Mouse (Mus musculus) urinary bladder, postnatal 36 days (tissue): ENCODE results near the gene Hmgcl.
"Not testable (repeated sequence)": the region's sequence is repeated elsewhere in the genome, so short reads cannot be mapped to it uniquely, and the experiment has no call there.

Source experiments
- DNase-seq, 2 experiments: peaks; one replicate each; pipeline ENCODE4 v3.0.0; 2022; ENCODE audit warnings: low spot score in 2 of 2, mixed read lengths in 1 of 2

Gene Hmgcl

DNA sequence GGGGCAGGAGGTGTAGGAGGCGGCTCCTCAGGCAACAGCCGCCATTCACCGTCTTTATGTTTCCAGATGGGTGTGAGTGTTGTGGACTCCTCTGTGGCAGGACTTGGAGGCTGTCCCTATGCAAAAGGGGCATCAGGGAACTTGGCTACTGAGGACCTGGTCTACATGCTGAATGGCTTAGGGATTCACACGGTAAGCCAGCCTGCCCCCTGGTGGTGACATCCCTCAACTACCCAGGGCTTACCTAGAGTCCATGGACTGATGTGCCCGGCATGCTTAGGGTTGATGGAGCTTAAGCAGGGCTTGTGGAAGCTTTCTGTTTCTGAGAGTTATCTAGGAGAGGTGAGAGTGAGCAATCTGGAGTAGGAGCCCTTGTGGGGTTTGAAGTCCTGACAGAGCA lies 14.5 kb downstream of the Hmgcl start:
- peak; percentile 70 to 83 for DNase-seq

DNA sequence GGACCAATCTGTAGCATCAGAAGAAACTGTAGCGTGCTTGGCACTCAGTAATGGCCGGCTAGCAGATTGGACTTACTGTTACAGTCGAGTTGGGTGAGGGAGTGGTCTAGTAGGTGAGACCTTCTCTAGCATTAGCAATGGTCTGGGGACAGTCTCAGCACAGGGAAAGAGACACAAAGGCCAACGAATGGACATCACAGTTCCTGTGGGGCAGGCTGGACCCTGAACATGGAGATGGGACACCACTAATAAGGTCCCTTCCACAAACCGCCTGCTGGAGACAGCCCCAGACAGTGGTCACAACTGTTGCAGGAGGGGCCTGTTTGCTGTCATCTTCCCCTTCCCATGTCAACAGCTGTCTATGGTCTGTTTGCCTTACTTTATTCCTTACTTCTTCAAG lies 15.5 kb downstream of the Hmgcl start:
- no peak for DNase-seq

DNA sequence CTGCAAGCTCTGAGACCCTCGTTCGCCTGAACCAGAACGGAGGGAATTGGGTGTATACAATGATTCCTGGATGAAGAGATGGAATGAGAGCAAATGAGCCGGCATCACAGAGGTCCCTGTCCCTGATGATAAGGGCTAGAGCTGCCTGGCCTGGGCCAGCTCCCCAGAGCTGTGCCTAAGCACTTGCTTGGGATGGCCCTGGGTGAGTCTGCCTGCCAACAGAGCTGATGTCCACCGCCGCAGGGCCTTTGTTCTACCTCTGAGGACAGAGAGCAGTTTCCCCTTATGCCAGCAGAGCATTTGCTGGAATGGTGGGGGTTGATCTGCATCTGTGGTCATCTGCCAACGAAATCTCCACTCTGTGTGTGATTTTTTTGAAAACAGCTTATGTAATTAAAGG lies 15.9 kb downstream of the Hmgcl start:
- DNase-seq, result no peak

DNA sequence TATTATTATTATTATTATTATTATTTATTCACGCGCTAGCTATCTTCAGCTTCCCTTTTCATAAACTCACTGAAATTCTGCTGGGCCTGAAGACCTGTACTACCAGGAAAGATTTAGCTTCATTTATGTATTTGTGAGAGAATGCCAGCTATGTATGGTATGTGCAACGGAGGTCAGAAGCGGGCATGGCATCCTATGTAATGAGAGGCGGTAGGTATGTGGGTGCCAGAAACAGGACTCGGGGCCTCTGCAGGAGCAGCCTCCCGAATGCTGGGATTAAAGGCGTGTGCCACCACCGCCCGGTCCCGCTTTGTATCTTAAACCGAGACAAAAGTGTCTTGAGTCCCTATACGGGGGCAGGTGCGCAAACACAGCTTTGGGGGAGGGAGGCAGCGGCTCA lies 16.7 kb downstream of the Hmgcl start:
- no peak for DNase-seq

DNA sequence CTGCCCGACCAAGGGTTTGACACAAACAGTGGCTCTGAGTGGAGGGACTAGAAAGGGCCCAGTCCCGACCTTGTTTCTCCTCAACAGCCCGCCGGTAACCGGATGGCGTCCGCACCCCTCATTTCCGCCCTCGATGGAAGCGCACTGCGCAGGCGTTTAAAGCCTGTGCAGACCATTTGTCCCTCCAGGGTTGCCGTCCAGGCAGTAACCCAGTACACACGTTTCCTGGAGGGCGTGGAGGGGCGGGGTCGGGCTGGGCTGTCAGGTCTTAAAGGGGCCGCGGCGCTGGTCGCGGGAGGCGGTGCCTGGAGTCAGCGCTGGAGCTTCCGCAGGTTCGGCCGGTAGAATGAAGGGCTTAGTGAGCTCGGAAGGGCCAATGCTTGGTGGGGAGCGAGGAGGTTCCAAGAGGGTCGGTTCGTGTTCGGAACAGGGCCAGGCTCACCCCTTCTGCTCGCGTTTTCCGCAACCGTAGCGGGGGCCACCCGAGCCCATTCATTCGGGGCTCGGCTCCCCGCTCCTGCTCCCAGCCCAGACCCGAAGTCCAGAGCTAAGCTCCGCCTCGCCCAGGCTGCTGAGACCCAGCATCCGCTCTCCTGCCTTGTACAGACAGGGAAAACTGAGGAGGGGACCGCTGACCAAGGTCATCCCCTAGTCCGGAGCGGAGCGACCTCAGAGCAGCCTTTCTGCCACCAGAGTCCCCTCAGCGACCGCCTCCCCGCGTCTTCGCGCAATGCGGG lies 17.4 kb downstream of the Hmgcl start, which contains the start of gene Gale:
TSS of gene Gale (plus strand) at position 271 of the 737 bp plus-strand sequence.
- DNase-seq, result peak; percentile 87 to 94

DNA sequence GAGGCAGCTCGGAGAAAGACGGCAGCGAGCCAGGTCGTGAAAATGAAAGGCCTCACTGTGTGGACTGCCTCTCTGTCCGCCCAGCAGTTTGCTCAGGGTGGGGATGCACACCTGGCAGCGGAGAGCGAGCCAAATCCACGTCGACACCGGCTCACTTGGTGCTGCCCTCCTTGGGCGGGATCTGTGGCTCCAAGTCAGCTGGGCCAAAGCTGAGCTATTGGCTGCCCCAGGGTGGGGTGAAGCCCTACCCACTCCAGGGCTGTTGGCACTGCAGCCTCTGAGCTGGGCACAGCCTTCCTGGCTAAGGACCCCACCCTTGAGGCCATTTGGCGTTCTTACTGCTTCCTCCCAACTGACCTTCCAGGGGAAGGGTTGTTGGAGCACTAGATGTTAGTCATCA lies 18.2 kb downstream of the Hmgcl start:
- DNase-seq, result peak; percentile 65 to 79

DNA sequence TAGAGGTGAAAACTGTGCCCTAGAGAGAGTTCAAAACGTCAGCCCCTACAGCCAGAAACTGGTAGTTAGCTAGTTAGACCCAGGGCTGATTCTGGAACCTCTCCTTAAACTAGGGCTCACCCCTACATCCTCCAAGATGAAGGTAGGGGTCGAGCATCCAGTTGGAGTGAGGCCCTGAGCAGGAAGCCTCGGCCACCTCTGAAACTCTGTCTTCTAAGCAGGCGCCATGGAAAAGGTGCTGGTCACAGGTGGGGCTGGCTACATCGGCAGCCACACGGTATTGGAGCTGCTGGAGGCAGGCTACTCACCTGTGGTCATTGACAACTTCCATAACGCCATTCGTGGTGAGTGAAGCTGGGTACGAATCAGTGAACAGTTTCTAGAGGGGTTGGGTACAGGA lies 18.9 kb downstream of the Hmgcl start:
- DNase-seq, result no peak

DNA sequence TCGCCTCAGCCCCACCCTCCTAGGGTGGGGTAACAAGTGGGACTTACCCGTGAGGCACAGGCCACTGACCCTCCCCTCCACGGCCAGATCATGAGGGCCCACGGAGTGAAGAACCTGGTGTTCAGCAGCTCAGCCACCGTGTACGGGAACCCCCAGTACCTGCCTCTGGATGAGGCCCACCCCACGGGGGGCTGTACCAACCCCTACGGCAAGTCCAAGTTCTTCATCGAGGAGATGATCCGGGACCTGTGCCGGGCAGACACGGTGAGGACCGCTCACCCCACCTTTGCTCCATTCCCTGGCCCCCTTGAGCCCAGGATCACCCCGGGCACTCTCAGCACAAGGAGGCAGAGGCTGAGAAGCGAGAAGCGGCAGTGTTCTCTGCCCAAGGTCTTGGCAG lies 20.0 kb downstream of the Hmgcl start:
- no peak for DNase-seq

DNA sequence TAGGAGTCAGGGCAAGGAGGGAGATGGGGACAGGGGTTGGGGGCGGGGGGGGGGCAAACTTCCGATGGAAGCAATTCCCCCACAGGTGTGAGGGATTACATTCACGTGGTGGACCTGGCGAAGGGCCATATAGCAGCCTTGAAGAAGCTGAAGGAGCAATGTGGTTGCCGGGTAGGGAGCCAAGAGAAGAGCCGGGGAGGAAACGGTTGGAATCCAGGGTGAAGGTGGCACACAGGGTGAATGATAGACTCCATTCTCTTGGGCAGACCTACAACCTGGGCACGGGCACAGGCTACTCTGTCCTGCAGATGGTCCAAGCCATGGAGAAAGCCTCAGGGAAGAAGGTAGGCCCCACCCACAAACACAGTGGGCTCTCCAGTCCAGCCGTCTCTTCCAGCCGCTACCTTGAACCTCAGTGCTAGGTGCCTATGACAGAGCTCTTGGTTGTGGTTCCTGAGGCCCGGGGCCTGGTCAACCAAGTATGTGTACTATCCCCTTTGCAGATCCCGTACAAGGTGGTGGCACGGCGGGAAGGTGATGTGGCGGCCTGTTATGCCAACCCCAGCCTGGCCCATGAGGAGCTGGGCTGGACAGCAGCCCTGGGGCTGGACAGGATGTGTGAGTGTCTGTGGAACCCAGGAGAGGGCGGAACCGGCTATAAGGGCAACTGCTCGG lies 21.0 kb downstream of the Hmgcl start:
- DNase-seq, result no peak

DNA sequence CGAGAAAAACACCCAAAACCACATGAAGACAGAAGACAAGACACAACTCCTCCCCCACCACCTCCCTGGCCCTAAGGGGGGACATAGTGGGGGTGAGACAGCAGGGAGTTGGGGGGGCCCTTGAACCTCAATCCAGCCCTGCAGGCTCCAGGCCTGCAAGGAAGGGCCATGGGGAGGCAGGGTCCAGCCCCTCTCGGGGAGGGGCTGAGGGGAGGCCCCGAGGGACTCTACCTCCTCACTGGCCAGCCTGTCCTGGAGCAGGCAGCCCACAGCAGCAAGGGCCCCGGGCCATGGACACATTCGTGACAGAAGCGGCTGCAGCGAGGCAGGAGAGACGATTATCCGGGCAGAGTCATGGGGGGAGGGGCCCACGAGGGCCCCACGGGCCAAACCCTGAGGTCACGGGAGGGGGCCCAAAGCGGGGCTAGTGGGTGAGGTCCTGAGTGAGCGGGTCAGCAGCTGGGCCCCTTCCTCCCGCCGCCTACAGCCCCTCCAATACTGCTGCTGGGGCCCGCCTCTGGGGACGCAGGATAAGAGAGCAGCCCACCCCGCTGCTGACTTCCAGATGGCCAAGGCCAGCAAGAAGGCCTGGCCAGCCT lies 22.1 kb downstream of the Hmgcl start:
- DNase-seq, result no peak

DNA sequence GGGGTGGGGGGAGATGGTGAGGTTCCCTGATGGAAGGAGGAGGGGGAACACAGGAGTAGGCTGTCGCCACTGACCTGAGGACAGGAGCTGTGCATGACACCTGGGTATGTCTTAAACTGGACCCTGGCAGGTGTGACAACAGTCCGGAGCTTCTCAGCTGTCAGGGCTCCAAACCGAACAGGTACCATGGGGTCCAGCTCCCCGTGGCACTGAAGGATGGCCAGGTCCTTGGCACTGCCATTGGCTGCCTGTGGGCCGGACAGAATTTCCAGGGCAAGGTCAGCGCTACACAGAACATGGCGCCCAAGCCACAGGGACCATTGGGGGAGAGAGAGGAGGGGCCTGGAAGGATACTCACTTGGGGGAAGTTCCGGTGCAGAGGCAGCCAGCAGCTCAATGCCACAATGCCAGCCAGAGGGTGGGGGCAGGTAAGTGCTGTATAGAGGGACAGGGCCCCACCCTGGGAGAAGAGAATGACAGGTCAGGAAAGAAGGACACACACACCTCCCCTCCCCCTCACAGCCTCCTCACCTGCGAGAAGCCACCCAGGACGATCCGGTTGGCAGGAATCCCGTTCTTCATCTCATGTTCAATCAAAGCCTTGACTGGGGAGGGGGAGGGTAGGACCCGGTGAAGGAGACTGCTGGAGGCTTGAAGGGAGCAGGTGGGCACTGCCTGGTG lies 23.0 kb downstream of the Hmgcl start:
- DNase-seq, result no peak

DNA sequence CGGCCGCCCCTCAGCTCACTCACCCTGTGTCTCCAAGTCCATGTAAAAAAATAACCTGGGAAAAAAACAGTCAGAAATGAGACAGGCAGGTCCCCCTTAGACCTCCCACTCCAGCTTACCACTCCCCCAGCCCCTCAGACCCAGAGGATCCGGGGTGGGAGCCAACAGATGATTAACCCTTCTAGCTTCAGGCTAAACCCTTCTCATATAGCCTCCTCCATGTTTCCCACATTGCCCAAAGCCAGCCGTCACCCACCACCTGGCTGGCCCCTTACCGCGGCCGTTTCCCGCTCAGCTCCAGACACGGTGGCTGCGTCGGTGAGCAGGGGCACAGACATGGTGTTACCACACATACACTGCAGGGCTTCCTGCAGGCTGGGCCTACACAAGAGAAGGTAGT lies 24.3 kb downstream of the Hmgcl start:
- no peak for DNase-seq

DNA sequence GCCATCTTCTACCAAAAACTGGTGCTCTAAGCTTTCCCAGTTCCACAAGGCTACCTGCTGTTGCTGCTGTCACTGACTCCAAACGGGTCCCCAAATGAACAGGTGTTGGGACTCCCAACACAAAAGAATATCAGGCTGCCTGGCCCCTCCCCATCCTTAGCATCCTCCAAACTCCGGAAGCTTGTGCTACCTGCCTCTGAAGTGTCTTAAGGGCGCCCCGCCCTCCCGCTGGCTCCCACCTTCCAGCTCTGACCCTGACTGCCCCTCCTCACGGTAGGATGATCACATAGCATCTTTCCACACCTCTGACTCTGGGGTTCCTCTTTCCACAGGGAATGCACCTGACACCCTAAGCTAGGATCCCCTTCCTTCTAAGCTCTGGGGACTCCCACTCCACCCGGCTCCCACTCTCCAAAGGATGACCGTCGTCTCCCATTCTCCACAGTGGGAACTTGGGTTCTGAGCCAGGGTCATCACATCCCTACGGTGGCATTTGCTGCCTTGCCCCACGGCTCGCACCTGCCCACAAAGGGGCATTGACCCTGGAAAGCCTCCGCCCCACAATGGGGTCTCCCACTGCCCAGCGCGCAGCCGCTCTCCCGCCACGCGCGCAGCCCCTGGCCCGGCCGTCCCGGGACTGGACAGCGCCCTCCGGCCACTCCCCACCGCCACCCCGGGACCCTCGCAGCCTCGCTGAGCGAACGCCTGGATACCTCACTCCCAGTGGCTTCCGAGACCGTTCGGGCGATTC lies 25.7 kb downstream of the Hmgcl start:
- DNase-seq, result no peak

DNA sequence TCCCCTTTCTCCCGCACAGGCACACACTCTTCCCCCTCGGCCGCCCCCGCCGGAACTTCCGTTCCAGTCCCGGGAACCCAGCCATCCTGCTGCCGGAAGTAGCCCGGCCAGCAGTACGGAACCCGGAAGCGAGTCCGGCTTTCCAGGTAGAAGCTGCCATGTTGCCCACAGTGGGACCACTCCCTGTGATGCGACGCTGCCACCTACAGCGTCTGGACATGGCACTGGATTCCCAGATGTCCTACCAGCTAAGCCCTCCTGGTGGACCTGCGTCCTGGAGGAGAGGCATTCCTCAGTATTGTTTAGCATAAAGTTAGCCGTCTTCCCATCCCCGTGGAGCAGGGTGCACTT lies 26.3 kb downstream of the Hmgcl start, which contains the start of gene Lypla2:
TSS of gene Lypla2 (minus strand) at position 71 of the 351 bp plus-strand sequence.
- peak; percentile 78 to 90 for DNase-seq

DNA sequence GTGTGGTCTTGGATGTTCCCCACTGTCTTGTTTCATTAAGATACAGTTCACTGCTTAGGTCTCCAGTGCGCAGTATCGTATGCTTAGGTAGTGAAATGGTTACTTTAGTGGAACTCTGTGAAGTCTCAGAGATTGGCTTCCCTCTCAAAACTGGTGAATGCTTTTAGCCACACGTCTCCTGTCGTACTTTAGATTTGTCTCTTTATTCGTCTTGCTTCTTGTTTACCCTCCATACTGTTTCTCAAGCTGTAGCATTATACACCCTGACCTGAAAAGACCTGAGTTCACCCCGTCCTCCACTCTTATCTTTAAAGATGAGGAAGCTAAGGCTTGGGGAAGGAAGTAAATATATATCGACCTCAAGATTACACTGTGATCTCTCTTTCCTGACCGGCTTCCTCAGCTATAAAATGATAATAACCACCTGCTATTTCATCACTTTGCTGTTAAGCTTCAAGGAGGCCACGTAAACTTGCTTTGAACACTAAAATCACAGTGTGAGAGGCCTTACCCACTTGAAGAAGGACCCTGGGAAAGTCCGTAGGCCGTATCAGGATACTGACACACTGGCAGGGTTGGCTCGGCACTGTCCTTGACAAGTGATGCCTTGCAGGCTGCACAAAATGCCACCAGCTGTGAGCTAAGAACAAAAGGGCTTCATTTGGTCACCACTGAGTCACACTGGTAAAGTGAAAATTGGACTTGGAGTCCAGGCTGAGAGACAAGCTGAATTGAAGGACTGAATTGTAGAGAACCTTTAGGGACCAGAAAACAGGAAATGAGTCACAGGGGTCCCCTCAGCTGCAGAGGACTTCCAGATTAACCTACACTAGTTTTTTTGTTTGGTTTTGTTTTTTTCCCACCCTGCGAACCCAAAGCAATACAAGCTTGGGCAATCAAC lies 26.9 kb downstream of the Hmgcl start:
- DNase-seq, result no peak

DNA sequence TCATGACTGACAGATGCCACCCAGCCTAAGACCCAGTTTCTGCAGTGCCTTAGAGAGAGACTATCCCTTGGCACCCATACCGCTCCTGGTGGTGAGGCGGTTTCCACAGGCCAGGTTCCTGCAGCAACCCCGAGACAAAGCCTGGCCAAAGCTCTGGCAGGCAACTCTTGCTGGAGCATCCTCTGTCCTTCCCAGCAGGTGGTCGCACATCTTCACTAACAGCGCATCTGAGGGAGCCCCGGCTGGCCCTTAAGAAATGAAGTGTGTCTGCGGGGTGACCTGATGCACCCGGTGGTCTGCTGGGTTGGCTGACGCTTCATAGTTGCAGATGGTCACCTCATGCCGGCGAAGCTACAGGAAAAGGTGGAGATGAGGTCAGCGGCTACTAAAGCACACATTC lies 29.9 kb downstream of the Hmgcl start:
- DNase-seq, result no peak

DNA sequence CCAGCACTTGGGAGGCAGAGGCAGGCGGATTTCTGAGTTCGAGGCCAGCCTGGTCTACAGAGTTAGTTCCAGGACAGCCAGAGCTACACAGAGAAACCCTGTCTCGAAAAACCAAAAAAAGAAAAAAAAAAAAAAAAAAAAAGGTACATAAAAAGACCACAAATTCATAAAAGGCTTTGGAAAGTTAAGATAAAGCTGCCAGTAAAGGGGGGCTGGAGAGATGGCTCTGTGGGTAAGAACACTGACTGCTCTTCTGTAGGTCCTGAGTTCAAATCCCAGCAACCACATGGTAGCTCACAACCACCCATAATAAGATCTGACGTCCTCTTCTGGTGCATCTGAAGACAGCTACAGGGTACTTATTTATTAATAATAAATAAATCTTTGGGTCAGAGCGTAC lies 34.0 kb downstream of the Hmgcl start:
- not testable (repeated sequence) for DNase-seq

DNA sequence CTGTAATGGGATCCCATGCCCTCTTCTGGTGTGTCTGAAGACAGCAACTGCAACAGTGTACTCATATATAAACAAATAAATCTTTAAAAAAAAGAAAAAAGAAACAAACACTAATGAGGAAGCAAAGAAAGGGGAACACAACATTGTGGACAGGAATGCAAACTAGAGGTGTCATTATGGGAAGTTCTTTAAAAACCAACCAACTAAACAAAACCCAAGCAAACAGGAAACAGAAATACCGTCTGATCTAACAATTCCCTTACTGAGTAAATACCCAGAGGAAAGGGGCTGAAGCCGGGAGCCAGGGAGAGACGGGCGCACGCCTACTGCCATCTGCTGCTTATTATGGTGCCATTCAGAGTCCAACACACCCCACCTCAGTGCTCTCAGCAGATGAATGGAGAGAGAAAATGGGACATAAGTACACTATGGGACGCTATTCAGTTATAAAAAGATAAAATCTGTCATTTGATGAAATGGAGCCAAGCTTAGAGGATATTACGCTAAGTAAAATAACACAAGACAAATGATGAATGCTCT lies 35.3 kb downstream of the Hmgcl start:
- no peak for DNase-seq

DNA sequence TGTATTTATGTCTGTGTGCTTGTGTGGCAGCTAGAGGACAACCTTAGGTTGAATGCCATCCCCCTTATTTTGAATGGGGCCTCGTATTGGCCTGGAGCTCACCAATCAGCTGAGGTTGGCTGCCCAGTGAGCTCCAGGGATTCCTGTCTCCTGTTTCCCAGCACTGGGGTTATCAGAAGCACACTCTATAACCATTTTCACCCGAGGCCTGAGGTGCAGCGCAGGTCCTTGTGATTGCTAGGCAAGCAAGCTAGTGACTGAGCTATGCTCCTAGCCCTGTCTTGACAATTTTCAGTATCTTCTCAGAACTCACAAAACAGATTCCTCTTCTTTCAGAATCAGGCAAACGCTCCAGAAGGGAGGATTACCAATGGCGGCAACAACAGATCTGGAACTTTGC lies 38.3 kb downstream of the Hmgcl start:
- DNase-seq, result no peak

DNA sequence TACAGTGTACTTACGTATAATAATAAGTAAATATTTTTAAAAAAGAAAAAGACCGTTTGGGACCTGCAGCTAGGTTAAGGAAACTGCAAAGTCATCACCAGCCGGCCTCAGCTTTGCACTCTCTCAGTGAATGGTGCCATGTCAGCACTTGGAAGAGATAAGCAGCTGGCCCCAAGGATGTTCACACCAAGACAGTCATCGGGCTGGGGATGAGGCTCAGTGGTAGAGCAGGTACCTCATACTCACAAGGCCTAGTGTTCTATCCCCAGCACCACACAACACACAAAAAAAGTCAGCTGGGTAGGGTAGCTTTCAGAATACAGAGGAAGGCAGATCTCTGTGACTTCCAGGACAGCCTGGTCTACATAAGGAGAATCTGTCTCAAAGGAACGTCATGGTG lies 38.9 kb downstream of the Hmgcl start:
- no peak for DNase-seq
